Mouse (Mus musculus): ENCODE data around the gene Serpina3m. TPM values are rescaled to one million over a fixed set of nuclear protein-coding genes. Genes with fewer than 3 reads are reported as not detected.
"Not testable (repeated sequence)": the region's sequence is repeated elsewhere in the genome, so short reads cannot be mapped to it uniquely, and the experiment has no call there.

Gene Serpina3m
- polyA plus RNA-seq (2012), result not detected in 2 replicates

GRCm38 (mm10) chr12:104338226-104338625 is at the start of gene Serpina3m, which contains the start of gene Serpina3k:
Gene Serpina3m (plus strand): TSS chr12:104338486.
Gene Serpina3k (plus strand): TSS chr12:104338486.
- not testable (repeated sequence) for TF ChIP-seq GATA1 (IDR thresholded peaks at IDR 0.05; ENCODE audit: low read length)

GRCm38 (mm10) chr12:104289872-104290271 is 48.4 kb upstream of the Serpina3m start:
- no peak for TF ChIP-seq GATA1 (IDR thresholded peaks at IDR 0.05; ENCODE audit: low read length)

GRCm38 (mm10) chr12:104293963-104294362 is 44.3 kb upstream of the Serpina3m start:
- TF ChIP-seq GATA1 (IDR thresholded peaks at IDR 0.05; ENCODE audit: low read length), result no peak

- TF ChIP-seq GATA1 (IDR thresholded peaks at IDR 0.05; ENCODE audit: low read length), result no peak
Measured at GRCm38 (mm10) chr12:104298049-104298448, 40.2 kb upstream of the Serpina3m start.

- no peak for TF ChIP-seq GATA1 (IDR thresholded peaks at IDR 0.05; ENCODE audit: low read length)
Measured at GRCm38 (mm10) chr12:104305991-104306390, 32.3 kb upstream of the Serpina3m start.

- TF ChIP-seq GATA1 (IDR thresholded peaks at IDR 0.05; ENCODE audit: low read length), result no peak
Measured at GRCm38 (mm10) chr12:104314253-104314652, 24.0 kb upstream of the Serpina3m start, which contains the start of gene Serpina3j. Gene Serpina3j (plus strand): TSS chr12:104314553.

GRCm38 (mm10) chr12:104322454-104322853 is 15.8 kb upstream of the Serpina3m start:
- TF ChIP-seq GATA1 (IDR thresholded peaks at IDR 0.05; ENCODE audit: low read length), result no peak

GRCm38 (mm10) chr12:104331701-104332100 is 6.6 kb upstream of the Serpina3m start:
- TF ChIP-seq GATA1 (IDR thresholded peaks at IDR 0.05; ENCODE audit: low read length), result no peak

- no peak for TF ChIP-seq GATA1 (IDR thresholded peaks at IDR 0.05; ENCODE audit: low read length)
Measured at GRCm38 (mm10) chr12:104338705-104339104, 419 bp downstream of the Serpina3m start.

- no peak for TF ChIP-seq GATA1 (IDR thresholded peaks at IDR 0.05; ENCODE audit: low read length)
Measured at GRCm38 (mm10) chr12:104345181-104345580, 6.9 kb downstream of the Serpina3m start.

GRCm38 (mm10) chr12:104345707-104346106 is 7.4 kb downstream of the Serpina3m start:
- no peak for TF ChIP-seq GATA1 (IDR thresholded peaks at IDR 0.05; ENCODE audit: low read length)

GRCm38 (mm10) chr12:104347091-104347490 is 8.8 kb downstream of the Serpina3m start:
- no peak for TF ChIP-seq GATA1 (IDR thresholded peaks at IDR 0.05; ENCODE audit: low read length)

GRCm38 (mm10) chr12:104356006-104356405 is 17.7 kb downstream of the Serpina3m start:
- no peak for TF ChIP-seq GATA1 (IDR thresholded peaks at IDR 0.05; ENCODE audit: low read length)

- no peak for TF ChIP-seq GATA1 (IDR thresholded peaks at IDR 0.05; ENCODE audit: low read length)
Measured at GRCm38 (mm10) chr12:104369986-104370385, 31.7 kb downstream of the Serpina3m start.

- TF ChIP-seq GATA1 (IDR thresholded peaks at IDR 0.05; ENCODE audit: low read length), result no peak
Measured at GRCm38 (mm10) chr12:104379856-104380255, 41.6 kb downstream of the Serpina3m start.

- no peak for TF ChIP-seq GATA1 (IDR thresholded peaks at IDR 0.05; ENCODE audit: low read length)
Measured at GRCm38 (mm10) chr12:104388477-104388876, 50.2 kb downstream of the Serpina3m start.

GRCm38 (mm10) chr12:104403968-104404367 is 65.7 kb downstream of the Serpina3m start:
- no peak for TF ChIP-seq GATA1 (IDR thresholded peaks at IDR 0.05; ENCODE audit: low read length)

- TF ChIP-seq GATA1 (IDR thresholded peaks at IDR 0.05; ENCODE audit: low read length), result no peak
Measured at GRCm38 (mm10) chr12:104406454-104406885, 68.2 kb downstream of the Serpina3m start, which contains the start of gene Serpina3n. Gene Serpina3n (plus strand): TSS chr12:104406729.
